Mouse (Mus musculus): ENCODE results near the gene Vpreb1.

DNA sequence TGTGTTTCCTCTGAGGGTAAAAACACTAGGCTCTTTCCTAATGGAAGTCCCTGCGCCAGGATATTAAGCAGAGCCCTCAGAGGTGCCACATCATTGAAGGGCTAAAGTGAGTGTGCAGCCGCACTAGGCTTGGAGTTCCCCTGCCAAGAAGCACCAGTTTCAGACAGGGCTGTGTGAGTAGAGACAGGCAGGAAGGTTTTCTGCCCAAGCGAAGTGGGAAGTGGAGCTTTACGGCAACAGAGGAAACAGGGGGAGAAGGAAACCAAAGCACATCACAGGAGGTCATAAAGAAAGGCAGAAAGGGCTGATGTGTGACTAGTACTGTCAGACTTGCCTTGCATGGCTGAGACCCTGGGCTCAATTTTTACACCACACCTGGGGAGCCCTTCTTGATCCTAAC lies 31.7 kb upstream of the Vpreb1 start:
- no peak for TF ChIP-seq POLR2A (IDR thresholded peaks at IDR 0.05; ENCODE audit: control insufficient read depth, low read depth, low read length)
- TF ChIP-seq CTCF (IDR thresholded peaks at IDR 0.05; ENCODE audit: control insufficient read depth, insufficient read depth, insufficient replicate concordance, low read depth, low read length), result no peak
